Mouse (Mus musculus) CH12.LX (cell line): ENCODE results near the gene Cryzl2. TPM values are rescaled to one million over a fixed set of nuclear protein-coding genes. Genes with fewer than 3 reads are reported as not detected.

ENCODE experiments used
- DNase-seq: peaks from one replicate; pipeline ENCODE4 v3.0.0-alpha.2; 2013; ENCODE audit errors: extremely low read depth
- H3K27ac ChIP-seq: 2 replicates; pipeline ENCODE4 v1.5.1; 2012; ENCODE audit warnings: low read depth, mild to moderate bottlenecking, control low read depth, moderate library complexity; ENCODE audit not compliant: insufficient read depth
- H3K27me3 ChIP-seq: replicated peaks from 2 replicates; pipeline ENCODE3; 2012; ENCODE audit warnings: inconsistent platforms
- H3K36me3 ChIP-seq, 2 experiments: replicated peaks in 1 of 2; 2 replicates each; pipeline versions ENCODE3 to v1.6.1; 2012; ENCODE audit warnings: inconsistent platforms in 1 of 2, low read length in 1 of 2, mild to moderate bottlenecking in 1 of 2, mixed read lengths in 1 of 2, moderate library complexity in 1 of 2; ENCODE audit not compliant: control insufficient read depth in 1 of 2, insufficient read depth in 1 of 2
- H3K4me1 ChIP-seq, 2 experiments: 2 replicates each; pipeline ENCODE4 v1.6.1; 2012; ENCODE audit warnings: inconsistent platforms in 1 of 2, moderate library complexity in 1 of 2; ENCODE audit not compliant: insufficient read depth in 2 of 2, control insufficient read depth in 1 of 2
- H3K4me2 ChIP-seq: 2 replicates; pipeline ENCODE4 v1.6.1; 2012; ENCODE audit warnings: low read depth, mild to moderate bottlenecking, control low read depth; ENCODE audit not compliant: poor library complexity, insufficient read depth, severe bottlenecking
- H3K4me3 ChIP-seq, 3 experiments: fragments of 150-350 bp in 1 of 3; sonication (generic) in 1 of 3; replicated peaks in 1 of 3; 2 replicates each; pipeline versions ENCODE3 to v1.5.1; 2011 to 2012; ENCODE audit warnings: low read depth in 2 of 3, low read length in 2 of 3, mild to moderate bottlenecking in 2 of 3, moderate library complexity in 2 of 3, control low read depth in 1 of 3, improper control_type of control experiment in 1 of 3, inconsistent platforms in 1 of 3, mixed read lengths in 1 of 3; ENCODE audit not compliant: poor library complexity in 1 of 3
- H3K79me2 ChIP-seq: replicated peaks from 2 replicates; pipeline ENCODE4 v1.6.1; 2012; ENCODE audit warnings: mild to moderate bottlenecking, moderate library complexity; ENCODE audit not compliant: control insufficient read depth, poor library complexity, insufficient read depth, severe bottlenecking; ENCODE audit errors: extremely low read depth
- H3K9ac ChIP-seq: 2 replicates; pipeline ENCODE4 v1.6.1; 2012; ENCODE audit warnings: low read depth, mild to moderate bottlenecking, control low read depth, moderate library complexity; ENCODE audit not compliant: insufficient read depth
- H3K9me3 ChIP-seq: replicated peaks from 2 replicates; pipeline ENCODE3; 2012; ENCODE audit warnings: low read length, inconsistent platforms, mixed read lengths
- CHD1 ChIP-seq: IDR thresholded peaks from 2 replicates; pipeline ENCODE4 v1.6.1; 2012; ENCODE audit warnings: low read depth, low read length, improper control_type of control experiment, inconsistent platforms
- CHD2 ChIP-seq: IDR thresholded peaks from 2 replicates; pipeline ENCODE4 v1.6.1; 2011; ENCODE audit warnings: low read length, improper control_type of control experiment
- CTCF ChIP-seq, 2 experiments: IDR thresholded peaks in 1 of 2; conservative IDR thresholded peaks in 1 of 2; 2 replicates each; pipeline ENCODE4 v1.5.1; 2011 to 2012; ENCODE audit warnings: low read depth in 2 of 2, low read length in 2 of 2, improper control_type of control experiment in 1 of 2, inconsistent platforms in 1 of 2, mild to moderate bottlenecking in 1 of 2, moderate library complexity in 1 of 2
- E2F4 ChIP-seq: IDR thresholded peaks from 2 replicates; pipeline ENCODE4 v1.6.1; 2011; ENCODE audit warnings: low read depth, low read length, improper control_type of control experiment; ENCODE audit not compliant: insufficient replicate concordance
- ELF1 ChIP-seq: IDR thresholded peaks from 2 replicates; pipeline ENCODE4 v1.6.1; 2014; ENCODE audit warnings: low read depth, mild to moderate bottlenecking, inconsistent platforms, low read length, improper control_type of control experiment
- EP300 ChIP-seq: IDR thresholded peaks from 2 replicates; pipeline ENCODE4 v1.6.1; 2011; ENCODE audit warnings: low read length, improper control_type of control experiment
- GABPA ChIP-seq: IDR thresholded peaks from 2 replicates; pipeline ENCODE4 v1.6.1; 2012; ENCODE audit warnings: low read depth, low read length, improper control_type of control experiment, inconsistent platforms; ENCODE audit not compliant: insufficient replicate concordance
- JUN ChIP-seq: IDR thresholded peaks from 2 replicates; pipeline ENCODE4 v1.6.1; 2011; ENCODE audit warnings: low read depth, mild to moderate bottlenecking, low read length, improper control_type of control experiment, moderate library complexity; ENCODE audit not compliant: insufficient read depth
- JUND ChIP-seq: conservative IDR thresholded peaks from 2 replicates; pipeline ENCODE4 v1.6.1; 2011; ENCODE audit warnings: low read depth, low read length, improper control_type of control experiment
- KAT2A ChIP-seq: IDR thresholded peaks from 2 replicates; pipeline ENCODE4 v1.6.1; 2012; ENCODE audit warnings: low read length, improper control_type of control experiment, inconsistent platforms; ENCODE audit not compliant: insufficient replicate concordance
- MAX ChIP-seq: IDR thresholded peaks from 2 replicates; pipeline ENCODE4 v1.6.1; 2011; ENCODE audit warnings: low read length, improper control_type of control experiment
- MAZ ChIP-seq: IDR thresholded peaks from 2 replicates; pipeline ENCODE4 v1.6.1; 2012; ENCODE audit warnings: low read depth, mild to moderate bottlenecking, inconsistent platforms, low read length, improper control_type of control experiment, moderate library complexity
- MEF2A ChIP-seq: IDR thresholded peaks from 2 replicates; pipeline ENCODE4 v1.6.1; 2014; ENCODE audit warnings: low read depth, mild to moderate bottlenecking, inconsistent platforms, low read length, improper control_type of control experiment, borderline replicate concordance
- MXI1 ChIP-seq: IDR thresholded peaks from 2 replicates; pipeline ENCODE4 v1.6.1; 2011; ENCODE audit warnings: mild to moderate bottlenecking, low read depth, low read length, improper control_type of control experiment
- NRF1 ChIP-seq: IDR thresholded peaks from 2 replicates; pipeline ENCODE4 v1.6.1; 2014; ENCODE audit warnings: low read depth, mild to moderate bottlenecking, inconsistent platforms, low read length, improper control_type of control experiment, moderate library complexity
- POLR2A ChIP-seq: IDR thresholded peaks from 2 replicates; pipeline ENCODE4 v1.6.1; 2011; ENCODE audit warnings: low read depth, mild to moderate bottlenecking, improper control_type of control experiment, low read length
- POLR2AphosphoS2 ChIP-seq: IDR thresholded peaks from 2 replicates; pipeline ENCODE4 v1.6.1; 2011; ENCODE audit warnings: low read depth, low read length, improper control_type of control experiment
- RAD21 ChIP-seq: IDR thresholded peaks from 2 replicates; pipeline ENCODE4 v1.6.1; 2011; ENCODE audit warnings: low read depth, mild to moderate bottlenecking, low read length, improper control_type of control experiment, moderate library complexity
- SMC3 ChIP-seq: IDR thresholded peaks from 2 replicates; pipeline ENCODE4 v1.6.1; 2011; ENCODE audit warnings: low read depth, low read length, improper control_type of control experiment
- UBTF ChIP-seq: IDR thresholded peaks from 2 replicates; pipeline ENCODE4 v1.6.1; 2012; ENCODE audit warnings: low read depth, mild to moderate bottlenecking, inconsistent platforms, low read length, improper control_type of control experiment, moderate library complexity
- USF2 ChIP-seq: conservative IDR thresholded peaks from 2 replicates; pipeline ENCODE4 v1.6.1; 2011; ENCODE audit warnings: low read depth, low read length, improper control_type of control experiment
- ZC3H11A ChIP-seq: IDR thresholded peaks from 2 replicates; pipeline ENCODE4 v1.6.1; 2012; ENCODE audit warnings: low read depth, mild to moderate bottlenecking, inconsistent platforms, low read length, improper control_type of control experiment
- ZNF384 ChIP-seq: IDR thresholded peaks from 2 replicates; pipeline ENCODE4 v1.6.1; 2012; ENCODE audit warnings: low read depth, low read length, improper control_type of control experiment, inconsistent platforms
- dilution Hi-C: fragments of 300-500 bp; cut with MboI; formaldehyde crosslinking; loops from 2 replicates; pipeline ENCODE4 v1.14.3; 2020; ENCODE audit warnings: low sequenced_read_pairs; ENCODE audit not compliant: extremely low pct_unique_long_range_greater_than_20kb, extremely low pct_ligation_motif_present
- in situ Hi-C: fragments of 300-500 bp; cut with MboI; formaldehyde crosslinking; loops from 3 replicates; pipeline ENCODE4 v1.14.3; 2019; ENCODE audit warnings: low sequenced_read_pairs, low pct_ligation_motif_present, low pct_unique_long_range_greater_than_20kb, mixed read lengths
- polyA plus RNA-seq: library from polyadenylated mRNA; unstranded; fragments of >175 nt; gene quantifications from 2 replicates; pipeline ENCODE4 v1.2.1, GENCODE M21; 2012; ENCODE audit warnings: low read depth; ENCODE audit not compliant: insufficient read length
- total RNA-seq, 2 experiments: library from RNA; depleted of rRNA; stranded (reverse); fragments of 300-350 nt in 1 of 2; fragments of >200 nt in 1 of 2; gene quantifications; 2 replicates each; pipeline ENCODE4 v1.2.3; 2012 to 2014

Cryzl2 gene
- total and polyA plus RNA-seq, 3 experiments = 22.5 to 41.0 (median 25.0) TPM

DNA sequence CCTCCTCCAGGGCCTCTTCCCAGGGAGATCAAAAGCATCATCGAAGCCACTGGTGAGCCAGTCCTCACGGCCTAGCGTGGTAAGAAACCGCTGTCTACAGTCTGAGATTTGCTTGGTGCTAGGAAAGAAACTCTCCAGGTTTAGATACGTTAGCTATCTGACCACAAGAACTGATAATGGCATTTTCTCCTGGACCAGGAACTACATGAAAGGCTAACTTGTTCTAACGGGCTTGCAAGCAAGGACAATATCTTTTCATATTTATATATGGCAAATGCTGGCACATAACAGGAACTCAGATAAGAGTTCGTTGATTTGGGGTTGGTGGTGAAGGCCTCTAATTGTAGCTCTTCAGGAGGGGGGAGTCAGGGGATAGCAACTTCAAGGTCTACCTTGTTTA is 66.4 kb downstream of the Cryzl2 start:
- H3K4me3 ChIP-seq = no peak overlapping the region
- no peaks in the 10 kb centered on the region for H3K9me3 ChIP-seq
- peaks cover 4 to 5% of the 10 kb centered on the region in 2 experiments; a peak in 2 of 4 replicates for H3K4me1 ChIP-seq
- dilution Hi-C loops = no loop called here
- no peak for DNase-seq
- TF ChIP-seq EP300 (no peak), JUND (no peak), MEF2A (no peak), ZC3H11A (no peak), POLR2AphosphoS2 (no peak), SMC3 (no peak), GABPA (no peak), UBTF (no peak), ELF1 (no peak), ZNF384 (no peak)
- no peaks in the 10 kb centered on the region; the same call in 1 of the 2 replicates for H3K79me2 ChIP-seq
- H3K36me3 ChIP-seq = peaks cover 20 to 59% of the 10 kb centered on the region in 2 experiments
- H3K4me2 ChIP-seq = no peak overlapping the region
- in situ Hi-C loops = no loop called here
- no peak overlapping the region for H3K9ac ChIP-seq
- no peak overlapping the region for H3K27ac ChIP-seq
- H3K27me3 ChIP-seq = no peaks in the 10 kb centered on the region

DNA sequence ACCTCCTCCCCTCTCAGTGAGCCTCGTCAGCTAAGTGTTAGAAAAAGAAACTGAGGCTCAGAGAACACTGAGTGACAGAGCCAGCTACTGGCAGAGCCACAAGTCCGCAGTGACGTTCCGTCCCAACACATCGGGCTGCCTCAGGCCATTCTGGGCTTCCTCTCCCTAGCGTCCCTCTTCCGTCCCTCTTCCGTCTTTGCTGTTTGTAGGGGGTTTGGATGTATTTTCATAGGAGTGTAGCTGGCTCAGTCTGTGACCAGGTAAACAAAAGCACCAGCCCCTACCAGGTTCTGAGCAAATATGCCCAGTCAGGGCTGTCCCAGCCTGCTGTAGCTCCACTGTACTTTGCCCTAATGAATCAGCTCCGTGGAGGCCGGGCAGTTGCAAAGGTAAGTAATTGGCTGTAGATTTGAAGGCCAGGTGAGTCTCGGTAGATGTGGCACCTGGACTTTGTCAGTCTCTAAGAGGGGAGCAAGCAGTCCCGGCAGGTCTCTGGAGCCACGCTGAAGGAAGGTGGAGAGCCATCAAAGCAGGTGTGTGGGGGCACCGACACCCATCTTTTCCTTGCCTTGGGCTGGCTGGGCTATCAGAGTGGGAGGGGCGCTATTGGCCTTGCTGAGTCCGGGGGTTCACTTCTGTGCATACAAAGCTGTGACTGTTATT is 67.4 kb downstream of the Cryzl2 start:
- no peak overlapping the region for H3K4me3 ChIP-seq
- in situ Hi-C loops (no loop called here), dilution Hi-C loops (no loop called here)
- no peak for DNase-seq
- no peak overlapping the region for H3K27ac ChIP-seq
- no peak overlapping the region for H3K4me2 ChIP-seq
- peaks cover 4 to 5% of the 10 kb centered on the region in 2 experiments; a peak in 2 of 4 replicates for H3K4me1 ChIP-seq
- TF ChIP-seq CHD2 (no peak), MEF2A (no peak), MAX (no peak), CHD1 (no peak), POLR2A (no peak), CTCF (conservative IDR thresholded peaks at IDR 0.05 in 1 of 2, IDR thresholded peaks at IDR 0.05 in 1 of 2; ENCODE audit: low read depth in 2 of 2, low read length in 2 of 2) (no peak), MXI1 (no peak), EP300 (no peak), USF2 (no peak), ZC3H11A (no peak), ZNF384 (no peak), JUND (no peak), NRF1 (no peak), MAZ (no peak), JUN (no peak), RAD21 (no peak), E2F4 (no peak), KAT2A (no peak), ELF1 (no peak), GABPA (no peak)
- H3K79me2 ChIP-seq = no peaks in the 10 kb centered on the region
- H3K9ac ChIP-seq = no peak overlapping the region
- peaks cover 20 to 68% of the 10 kb centered on the region in 2 experiments for H3K36me3 ChIP-seq
- no peaks in the 10 kb centered on the region for H3K9me3 ChIP-seq
- no peaks in the 10 kb centered on the region for H3K27me3 ChIP-seq
